29 mouse cellular contexts compared by ENCODE assay signal in genomic region chr4:49604616-49605015, GRCm38 (mm10). TPM values are rescaled to one million over a fixed set of nuclear protein-coding genes. Genes with fewer than 3 reads are reported as not detected.
A peak's percentile ranks its signal among the peaks of the same experiment; 100 is the strongest.
DNase-seq lines count a peak whose midpoint lies in the region; ATAC-seq and TF ChIP-seq lines count a peak whose summit lies in the region.
"Had no signal": no experiment of that assay in that cellular context is flagged by ENCODE, and none has a peak within 500 bp of the region (broad histone marks: within the 10 kb centered on the region; RNA-seq: fewer than 3 reads in every experiment).

No protein-coding gene starts in this region.

- no peak overlapping the region for H3K9ac ChIP-seq in liver, embryonic 11.5 days (ENCODE audit: low read depth, low read length)
- H3K9ac ChIP-seq in liver, postnatal 0 days (replicated peaks) = no peak overlapping the region
- no peak overlapping the region for H3K9ac ChIP-seq in liver, embryonic 13.5 days
- H3K9ac ChIP-seq: embryonic facial prominence, embryonic 13.5 days; embryonic facial prominence, embryonic 15.5 days; forebrain, embryonic 12.5 days had no signal

- ATAC-seq in liver, embryonic 11.5 days (replicated peaks; ENCODE audit: low FRiP score) = peak; percentile 57
- no peak for ATAC-seq in liver, postnatal 0 days
- peak; percentile 51; the same call in 1 of the 2 replicates for ATAC-seq in liver, embryonic 13.5 days (ENCODE audit: low read depth)
- ATAC-seq: CD4-positive, CD25-positive, alpha-beta regulatory T cell, adult 4 months; forebrain, embryonic 14.5 days; forebrain, embryonic 16.5 days had no signal

- no peaks in the 10 kb centered on the region for H3K9me3 ChIP-seq in liver, embryonic 11.5 days (ENCODE audit: control insufficient read depth, low read length)
- H3K9me3 ChIP-seq in liver, postnatal 0 days (ENCODE audit: low read length) = no peaks in the 10 kb centered on the region
- H3K9me3 ChIP-seq in liver, embryonic 13.5 days (replicated peaks) = no peaks in the 10 kb centered on the region
- H3K9me3 ChIP-seq: embryonic facial prominence, embryonic 13.5 days; embryonic facial prominence, embryonic 15.5 days; forebrain, embryonic 10.5 days; forebrain, embryonic 12.5 days; G1E had no signal

- H3K36me3 ChIP-seq in liver, embryonic 11.5 days (ENCODE audit: control insufficient read depth, insufficient read depth, low read length) = no peaks in the 10 kb centered on the region
- H3K36me3 ChIP-seq in liver, postnatal 0 days (replicated peaks; ENCODE audit: insufficient read depth, low read length) = no peaks in the 10 kb centered on the region
- H3K36me3 ChIP-seq in liver, embryonic 13.5 days = no peaks in the 10 kb centered on the region
- H3K36me3 ChIP-seq: embryonic facial prominence, embryonic 13.5 days; embryonic facial prominence, embryonic 15.5 days; forebrain, embryonic 10.5 days; forebrain, embryonic 12.5 days; G1E had no signal

- no peak for TF ChIP-seq CTCF in liver, postnatal 0 days (IDR thresholded peaks at IDR 0.05; ENCODE audit: low read depth)

- H3K4me2 ChIP-seq in liver, embryonic 11.5 days = no peak overlapping the region
- no peak overlapping the region for H3K4me2 ChIP-seq in liver, postnatal 0 days (ENCODE audit: low read depth, low read length)
- H3K4me2 ChIP-seq in liver, embryonic 13.5 days = no peak overlapping the region
- H3K4me2 ChIP-seq: embryonic facial prominence, embryonic 13.5 days; embryonic facial prominence, embryonic 15.5 days; forebrain, embryonic 12.5 days had no signal

- no peak for TF ChIP-seq EP300 in liver, postnatal 0 days (IDR thresholded peaks at IDR 0.05; ENCODE audit: low read depth)

- H3K27me3 ChIP-seq in liver, embryonic 11.5 days (replicated peaks; ENCODE audit: control insufficient read depth, insufficient read depth, low read length) = no peaks in the 10 kb centered on the region
- 0 out of 2 replicates have a peak, but pooled peaks cover 3% of the 10 kb centered on the region for H3K27me3 ChIP-seq in liver, postnatal 0 days (ENCODE audit: insufficient read depth, low read length)
- peaks cover 10% of the 10 kb centered on the region; the same call in 1 of the 2 replicates for H3K27me3 ChIP-seq in liver, embryonic 13.5 days
- H3K27me3 ChIP-seq: CH12.LX; embryonic facial prominence, embryonic 13.5 days; embryonic facial prominence, embryonic 15.5 days had no signal

- no peaks in the 10 kb centered on the region for H3K4me1 ChIP-seq in liver, embryonic 11.5 days (replicated peaks; ENCODE audit: control insufficient read depth, insufficient read depth, low read length)
- H3K4me1 ChIP-seq in liver, postnatal 0 days (ENCODE audit: insufficient read depth) = no peaks in the 10 kb centered on the region
- H3K4me1 ChIP-seq in liver, embryonic 13.5 days (replicated peaks) = peaks cover 18% of the 10 kb centered on the region
- H3K4me1 ChIP-seq: forebrain, embryonic 10.5 days; forebrain, embryonic 12.5 days had no signal

- WGBS in liver, embryonic 11.5 days = 59% methylated on average over 5 of the region's 5 CpGs
- WGBS in liver, postnatal 0 days (ENCODE audit: insufficient replicate concordance) = 60% methylated on average over 5 of the region's 5 CpGs
- whole genome bisulfite sequencing in liver, embryonic 13.5 days (ENCODE audit: insufficient replicate concordance) = 34% methylated on average over 5 of the region's 5 CpGs

- H3K4me3 ChIP-seq in liver, embryonic 11.5 days (ENCODE audit: low read depth, low read length) = no peak overlapping the region
- no peak overlapping the region for H3K4me3 ChIP-seq in liver, postnatal 0 days (ENCODE audit: low read depth, low read length)
- no peak overlapping the region for H3K4me3 ChIP-seq in liver, embryonic 13.5 days (replicated peaks)
- H3K4me3 ChIP-seq: embryonic facial prominence, embryonic 13.5 days; embryonic facial prominence, embryonic 15.5 days; erythroblast, embryonic 14.5 days; forebrain, embryonic 10.5 days; forebrain, embryonic 12.5 days had no signal

- no peak overlapping the region for H3K27ac ChIP-seq in liver, embryonic 11.5 days (ENCODE audit: low read depth, low read length)
- no peak overlapping the region for H3K27ac ChIP-seq in liver, postnatal 0 days (ENCODE audit: low read depth)
- H3K27ac ChIP-seq in liver, embryonic 13.5 days = no peak overlapping the region
- H3K27ac ChIP-seq: embryonic facial prominence, embryonic 13.5 days; embryonic facial prominence, embryonic 15.5 days; forebrain, embryonic 10.5 days; forebrain, embryonic 12.5 days had no signal

- peak; percentile 74 for DNase-seq in heart, adult 11 months
- DNase-seq in heart, adult 18-20 months = no peak
- no peak for DNase-seq in liver, embryonic 11.5 days (ENCODE audit: low spot score)
- no peak for DNase-seq in liver, postnatal 0 days
- no peak for DNase-seq in liver, embryonic 13.5 days
- DNase-seq in ovary, adult 18-20 months (ENCODE audit: low spot score) = no peak
- DNase-seq: adrenal gland, adult 2 months; adrenal gland, postnatal 10 days; adrenal gland, postnatal 25 days; B cell, adult 2 months; cerebellum, adult 11 months; cerebellum, adult 18-20 months; cerebellum, adult 8-10 months; cerebellum, adult 9-11 months; cerebellum, postnatal 14 days; cerebellum, postnatal 36 days; embryo, embryonic 11 days had no signal

RNA-seq across cellular contexts. Expression of gene Tmem246, which starts 6.9 kb away (rescaled TPM):
- 10 to 100 TPM; 48.3 to 56.5 TPM for total RNA-seq in heart, adult 18-20 months (2021)
- 17.4 and 17.8 TPM in 2 replicates for polyA plus RNA-seq in liver, embryonic 11.5 days (2014; fragmentation: Nextera tagmentation; extraction: Ambion mirVana)
- polyA plus RNA-seq in liver, postnatal 0 days (2015; fragmentation: Nextera tagmentation; extraction: Ambion mirVana) = 3.3 and 3.9 TPM in 2 replicates
- 9.9 and 10.9 TPM in 2 replicates for polyA plus RNA-seq in liver, embryonic 13.5 days (2015; fragmentation: Nextera tagmentation; extraction: Ambion mirVana)
- polyA plus RNA-seq: CD4-positive, CD25-positive, alpha-beta regulatory T cell, adult 4 months had no signal

RNA-seq across cellular contexts. Expression of gene Rnf20, which starts 27.2 kb away (rescaled TPM):
- total RNA-seq in heart, adult 18-20 months (2021) = 10 to 100 TPM; 35.8 to 36.0 TPM
- 39.0 and 43.1 TPM in 2 replicates for polyA plus RNA-seq in liver, embryonic 11.5 days (2014; fragmentation: Nextera tagmentation; extraction: Ambion mirVana)
- 9.4 and 11.8 TPM in 2 replicates for polyA plus RNA-seq in liver, postnatal 0 days (2015; fragmentation: Nextera tagmentation; extraction: Ambion mirVana)
- 17.0 and 19.7 TPM in 2 replicates for polyA plus RNA-seq in liver, embryonic 13.5 days (2015; fragmentation: Nextera tagmentation; extraction: Ambion mirVana)

RNA-seq across cellular contexts. Expression of gene Aldob, which starts 55.3 kb away (rescaled TPM):
- 10 to 100 TPM in 1 of 2 experiments, 1 to 10 TPM in 1; 9.2 to 11.7 TPM for total RNA-seq in heart, adult 18-20 months (2021)
- 22.8 and 23.8 TPM in 2 replicates for polyA plus RNA-seq in liver, embryonic 11.5 days (2014; fragmentation: Nextera tagmentation; extraction: Ambion mirVana)
- polyA plus RNA-seq in liver, postnatal 0 days (2015; fragmentation: Nextera tagmentation; extraction: Ambion mirVana) = 2,616 and 2,625 TPM in 2 replicates
- 143 and 163 TPM in 2 replicates for polyA plus RNA-seq in liver, embryonic 13.5 days (2015; fragmentation: Nextera tagmentation; extraction: Ambion mirVana)
- total RNA-seq: adrenal gland, postnatal 25 days; CH12.LX; common myeloid progenitor, adult 5-6 weeks had no signal
- polyA plus RNA-seq: CD4-positive, CD25-positive, alpha-beta regulatory T cell, adult 4 months; embryonic facial prominence, embryonic 11.5 days; embryonic facial prominence, embryonic 13.5 days; erythroblast, embryonic 14.5 days; forebrain, embryonic 10.5 days; G1E had no signal

Comparison
In these comparisons a context has a peak if more than half of its experiments do, and no peak if none do; other contexts are left out.
1. RNA of gene Aldob, which starts 55.3 kb away (polyA plus RNA-seq): 2,616 to 2,625 TPM in liver, postnatal 0 days; 143 to 163 TPM in liver, embryonic 13.5 days and 22.8 to 23.8 TPM in liver, embryonic 11.5 days; every median in the first group is over 10 times any median in the second.